Comparison of ENCODE assay signal across 8 mouse cellular contexts in the genomic region with DNA sequence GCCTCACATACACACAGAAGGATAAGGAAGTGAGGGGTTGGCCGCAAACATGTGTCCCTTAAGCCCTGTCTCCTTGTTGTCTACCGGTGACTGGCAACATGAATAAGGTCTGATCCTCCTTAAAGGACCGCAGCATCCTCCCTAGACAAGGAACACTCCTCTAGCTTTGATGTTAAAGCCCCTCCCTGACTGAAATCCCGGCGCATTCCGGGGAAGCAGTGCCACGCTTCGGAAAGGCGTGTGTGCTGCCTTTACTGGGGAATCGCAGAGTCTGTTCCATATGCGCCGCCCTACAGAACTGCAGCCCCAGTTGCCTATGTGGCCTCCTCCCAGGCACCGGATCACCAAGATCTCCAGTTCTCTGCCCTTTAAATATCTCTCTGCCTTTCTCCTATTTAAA. TPM values are rescaled to one million over a fixed set of nuclear protein-coding genes. Genes with fewer than 3 reads are reported as not detected.
DNase-seq lines count a peak whose midpoint lies in the region; ATAC-seq lines count a peak whose summit lies in the region.

No protein-coding gene starts in this region.

- H3K36me3 ChIP-seq in heart, embryonic 13.5 days = no peaks in the 10 kb centered on the region
- H3K36me3 ChIP-seq in liver, embryonic 16.5 days (ENCODE audit: control insufficient read depth, insufficient read depth) = no peaks in the 10 kb centered on the region

- peak overlapping the region; percentile 96 for H3K4me2 ChIP-seq in heart, embryonic 13.5 days
- H3K4me2 ChIP-seq in liver, embryonic 16.5 days (ENCODE audit: low read depth, low read length) = peak overlapping the region; percentile 68

- H3K9me3 ChIP-seq in heart, embryonic 13.5 days = no peaks in the 10 kb centered on the region
- H3K9me3 ChIP-seq in liver, embryonic 16.5 days (replicated peaks; ENCODE audit: control insufficient read depth, low read length) = no peaks in the 10 kb centered on the region

- peak overlapping the region; percentile 81 for H3K4me3 ChIP-seq in brown adipose tissue, adult 24 weeks (ENCODE audit: insufficient read depth, low read depth, low read length)
- H3K4me3 ChIP-seq in heart, embryonic 13.5 days = peak overlapping the region; percentile 87
- peak overlapping the region; percentile 49 for H3K4me3 ChIP-seq in liver, embryonic 16.5 days (ENCODE audit: low read depth, low read length)

- no peak for ATAC-seq in heart, embryonic 13.5 days (ENCODE audit: extremely low read depth, insufficient number of reproducible peaks, low FRiP score, low TSS enrichment)
- ATAC-seq in liver, embryonic 16.5 days (ENCODE audit: low read depth) = no peak

- peaks cover 3% of the 10 kb centered on the region; the same call in 1 of the 2 replicates for H3K4me1 ChIP-seq in brown adipose tissue, adult 24 weeks (ENCODE audit: control insufficient read depth, insufficient read depth, insufficient read length, low read length)
- peaks cover 43% of the 10 kb centered on the region for H3K4me1 ChIP-seq in heart, embryonic 13.5 days
- no peaks in the 10 kb centered on the region for H3K4me1 ChIP-seq in liver, embryonic 16.5 days (ENCODE audit: control insufficient read depth, low read depth, low read length)

- peaks cover 28% of the 10 kb centered on the region for H3K27me3 ChIP-seq in heart, embryonic 13.5 days (replicated peaks)
- peaks cover 71% of the 10 kb centered on the region for H3K27me3 ChIP-seq in liver, embryonic 16.5 days (ENCODE audit: control insufficient read depth, insufficient read depth, low read depth, low read length)

- no peak overlapping the region for H3K27ac ChIP-seq in brown adipose tissue, adult 24 weeks (replicated peaks; ENCODE audit: low read depth, low read length)
- 0 out of 2 replicates have a peak overlapping the region, but pooled peaks have one; percentile 14 for H3K27ac ChIP-seq in heart, embryonic 13.5 days (replicated peaks)
- H3K27ac ChIP-seq in liver, embryonic 16.5 days (ENCODE audit: low read length) = no peak overlapping the region

- peak; percentile 59 for DNase-seq in embryo, embryonic 10.5 days (ENCODE audit: low spot score)
- DNase-seq in kidney, postnatal 4 days = peak; percentile 30 to 45
- peak; percentile 79 for DNase-seq in right cerebral cortex, adult 18-20 months
- DNase-seq in natural killer cell, adult 2 months (ENCODE audit: low spot score in 2 of 2) = no peak
- no peak for DNase-seq in testis, postnatal 10 days (ENCODE audit: low spot score)

- 1% methylated on average over 13 of the region's 13 CpGs for WGBS in heart, embryonic 13.5 days
- under 1% methylated on average over 13 of the region's 13 CpGs for WGBS in liver, embryonic 16.5 days (ENCODE audit: insufficient replicate concordance)

- peak overlapping the region; percentile 98 for H3K9ac ChIP-seq in heart, embryonic 13.5 days
- no peak overlapping the region for H3K9ac ChIP-seq in liver, embryonic 16.5 days (ENCODE audit: low read depth, low read length)

RNA-seq across cellular contexts. Expression of a gene that starts 1.6 kb away (rescaled TPM):
- 0.36 and 0.42 TPM in 2 replicates for polyA plus RNA-seq in brown adipose tissue, adult 24 weeks (2012; ENCODE audit: insufficient read depth, insufficient read length, missing spikeins)
- polyA plus RNA-seq in heart, embryonic 13.5 days (2015; fragmentation: Nextera tagmentation; extraction: Ambion mirVana) = 5.5 TPM in 2 replicates
- 0.21 and 0.26 TPM in 2 replicates for polyA plus RNA-seq in liver, embryonic 16.5 days (2015; fragmentation: Nextera tagmentation; extraction: Ambion mirVana)

Comparison
In these comparisons a context has a peak if more than half of its experiments do, and no peak if none do; other contexts are left out.
1. DNase-seq: peak in embryo, embryonic 10.5 days (single experiment), kidney, postnatal 4 days (2 of 2) and right cerebral cortex, adult 18-20 months (single experiment); none in natural killer cell, adult 2 months (0 of 2) and testis, postnatal 10 days (single experiment).
2. Peak in every context shown above with its lines, with median percentiles within 50 percentile points of each other: H3K4me3 ChIP-seq.